Mouse (Mus musculus) heart, embryonic 13.5 days (tissue): ENCODE data around the gene Rab42. TPM values are rescaled to one million over a fixed set of nuclear protein-coding genes. Genes with fewer than 3 reads are reported as not detected.

Source experiments
- ATAC-seq: fragments of 200-750 bp; cut with Nextera tagmentation; 2 replicates; pipeline ENCODE4 v1.8.0; 2017; ENCODE audit warnings: moderate TSS enrichment; ENCODE audit not compliant: insufficient number of reproducible peaks, low FRiP score, low TSS enrichment; ENCODE audit errors: extremely low read depth
- H3K27ac ChIP-seq: fragments of 300-500 bp; sonication (generic); replicated peaks from 2 replicates; pipeline ENCODE4 v1.5.1; 2015; ENCODE audit warnings: moderate library complexity, mild to moderate bottlenecking, inconsistent platforms
- H3K27me3 ChIP-seq: fragments of 300-500 bp; sonication (generic); replicated peaks from 2 replicates; pipeline ENCODE4 v1.6.1; 2015; ENCODE audit warnings: mild to moderate bottlenecking, inconsistent platforms
- H3K36me3 ChIP-seq: fragments of 300-500 bp; sonication (generic); 2 replicates; pipeline ENCODE4 v1.6.1; 2015; ENCODE audit warnings: mild to moderate bottlenecking, inconsistent platforms
- H3K4me1 ChIP-seq: fragments of 300-500 bp; sonication (generic); 2 replicates; pipeline ENCODE4 v1.6.1; 2015; ENCODE audit warnings: inconsistent platforms
- H3K4me2 ChIP-seq: fragments of 300-500 bp; sonication (generic); 2 replicates; pipeline ENCODE4 v1.6.1; 2015; ENCODE audit warnings: inconsistent platforms, mild to moderate bottlenecking, moderate library complexity
- H3K4me3 ChIP-seq: fragments of 300-500 bp; sonication (generic); 2 replicates; pipeline ENCODE4 v1.5.1; 2015; ENCODE audit warnings: moderate library complexity, mild to moderate bottlenecking, inconsistent platforms
- H3K9ac ChIP-seq: fragments of 300-500 bp; sonication (generic); 2 replicates; pipeline ENCODE4 v1.6.1; 2015; ENCODE audit warnings: inconsistent platforms, mild to moderate bottlenecking, moderate library complexity
- H3K9me3 ChIP-seq: fragments of 300-500 bp; sonication (generic); 2 replicates; pipeline ENCODE4 v1.6.1; 2016; ENCODE audit warnings: inconsistent platforms
- WGBS: fragments of 180-500 bp; shearing (Covaris S2); methylation state at CpG from one replicate; pipeline ENCODE4 v1.1.7; 2015; ENCODE audit warnings: mixed read lengths; 5-methylcytosine and 5-hydroxymethylcytosine counted together
- polyA plus RNA-seq: library from polyadenylated mRNA; unstranded; fragments of >200 nt; fragmentation: Nextera tagmentation; extraction: Ambion mirVana; gene quantifications from 2 replicates; pipeline ENCODE4 v1.2.1, GENCODE M21; 2015

Rab42 gene
- polyA plus RNA-seq, 1 experiment from 2014 or later: 1.1 TPM

GRCm38 (mm10) chr4:132269740-132270560, 33.2 kb downstream of the Rab42 start:
- WGBS: under 1% methylated on average over 35 of the region's 35 CpGs
- Histone ChIP-seq H3K4me1 (peaks cover 15% of the 10 kb centered on the region), H3K9me3 (no peaks in the 10 kb centered on the region)

DNA sequence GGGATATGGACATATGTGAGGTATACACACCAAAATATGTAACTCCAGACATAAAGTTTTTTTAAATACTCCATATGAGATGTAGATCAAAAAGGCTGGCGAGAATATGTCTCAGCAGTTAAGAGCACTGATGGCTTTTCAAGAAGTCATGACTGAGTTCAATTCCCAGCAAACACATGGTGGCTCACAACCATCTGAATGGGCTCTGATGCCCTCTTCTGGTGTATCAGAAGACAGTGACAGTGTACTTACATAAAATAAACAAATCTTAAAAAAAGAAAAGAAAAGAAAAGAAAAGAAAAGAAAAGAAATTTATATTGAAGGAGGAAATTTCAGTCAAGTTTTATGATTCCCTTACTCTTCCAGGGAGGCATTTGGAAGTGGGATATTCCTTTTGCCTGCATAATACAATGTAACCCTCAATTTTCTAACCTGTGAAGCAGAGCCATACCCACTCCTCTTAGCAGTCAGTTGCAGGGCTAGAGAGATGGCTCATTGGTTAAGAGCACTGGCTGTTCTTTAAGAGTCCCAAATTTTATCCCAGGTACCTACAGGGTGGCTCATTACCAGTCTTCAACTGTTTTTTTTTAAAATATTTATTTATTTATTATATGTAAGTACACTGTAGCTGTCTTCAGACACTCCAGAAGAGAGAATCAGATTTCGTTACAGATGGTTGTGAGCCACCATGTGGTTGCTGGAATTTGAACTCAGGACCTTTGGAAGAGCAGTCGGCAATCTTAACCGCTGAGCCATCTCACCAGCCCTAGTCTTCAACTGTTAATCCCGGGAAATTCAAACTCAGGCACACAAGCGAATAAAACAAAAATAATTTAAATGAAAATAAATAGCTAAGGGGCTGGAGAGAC, 34.1 kb downstream of the Rab42 start:
- Histone ChIP-seq H3K9me3 (no peaks in the 10 kb centered on the region), H3K36me3 (no peaks in the 10 kb centered on the region), H3K27ac (peak overlapping the region; percentile 90), H3K9ac (no peak overlapping the region), H3K27me3 (no peaks in the 10 kb centered on the region), H3K4me1 (peaks cover 14% of the 10 kb centered on the region), H3K4me2 (peak overlapping the region; percentile 73), H3K4me3 (no peak overlapping the region)
- ATAC-seq: no peak
- 12% methylated on average over 6 of the region's 6 CpGs for WGBS

More at GRCm38 (mm10) chr4:132269740-132270560, 33.2 kb downstream of the Rab42 start:
- peak overlapping the region; percentile 73 for H3K4me2 ChIP-seq
- peak overlapping the region; percentile 76 for H3K9ac ChIP-seq
- ATAC-seq: peak; percentile 17; the same call in 1 of the 2 replicates
- no peaks in the 10 kb centered on the region for H3K36me3 ChIP-seq
- H3K4me3 ChIP-seq: peak overlapping the region; percentile 48
- H3K27ac ChIP-seq: peak overlapping the region; percentile 90
- no peaks in the 10 kb centered on the region for H3K27me3 ChIP-seq

DNA sequence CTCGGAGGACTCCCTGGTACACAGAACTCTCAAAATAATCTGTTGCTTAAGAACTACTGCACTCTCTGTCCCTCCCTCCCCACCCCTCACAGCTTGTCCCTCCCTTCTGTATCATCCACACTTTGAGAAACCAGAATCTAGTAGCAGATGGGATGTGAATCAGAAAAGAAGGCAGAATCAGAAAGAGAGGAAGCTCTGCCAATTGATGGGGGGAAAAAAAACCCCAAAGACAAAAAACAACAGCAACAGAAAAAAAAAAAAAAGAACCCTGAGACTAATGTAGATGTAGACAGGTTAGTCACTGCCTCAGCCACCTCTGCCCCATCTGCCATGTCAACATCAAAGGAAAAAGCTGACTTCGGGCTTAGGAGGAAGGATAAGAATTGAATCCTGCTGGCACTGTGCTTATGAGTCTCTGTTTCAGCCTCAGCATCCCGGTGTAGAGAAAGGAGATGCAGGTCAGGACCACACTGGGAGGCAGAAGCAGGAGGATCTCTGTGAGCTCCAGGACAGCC, 36.3 kb downstream of the Rab42 start:
- peaks cover 8% of the 10 kb centered on the region for H3K4me1 ChIP-seq
- 73% methylated on average over 3 of the region's 3 CpGs for WGBS
- no peak for ATAC-seq
- H3K9ac ChIP-seq: no peak overlapping the region
- no peak overlapping the region for H3K4me2 ChIP-seq
- H3K27me3 ChIP-seq: no peaks in the 10 kb centered on the region
- H3K9me3 ChIP-seq: no peaks in the 10 kb centered on the region
- H3K36me3 ChIP-seq: no peaks in the 10 kb centered on the region
- no peak overlapping the region for H3K4me3 ChIP-seq
- H3K27ac ChIP-seq: no peak overlapping the region

GRCm38 (mm10) chr4:132263313-132263712, 39.9 kb downstream of the Rab42 start:
- no peak for ATAC-seq
- no peaks in the 10 kb centered on the region for H3K27me3 ChIP-seq
- H3K27ac ChIP-seq: no peak overlapping the region
- H3K36me3 ChIP-seq: no peaks in the 10 kb centered on the region
- no peaks in the 10 kb centered on the region for H3K9me3 ChIP-seq
- H3K4me1 ChIP-seq: peaks cover 26% of the 10 kb centered on the region
- H3K4me2 ChIP-seq: no peak overlapping the region
- 87% methylated on average over 7 of the region's 7 CpGs for WGBS
- H3K4me3 ChIP-seq: no peak overlapping the region
- H3K9ac ChIP-seq: no peak overlapping the region

GRCm38 (mm10) chr4:132262358-132262616, 40.9 kb downstream of the Rab42 start:
- H3K27ac ChIP-seq: peak overlapping the region; percentile 98
- no peak for ATAC-seq
- 73% methylated on average over 5 of the region's 5 CpGs for WGBS
- peak overlapping the region; percentile 99; the same call in 1 of the 2 replicates for H3K9ac ChIP-seq
- H3K4me1 ChIP-seq: peaks cover 30% of the 10 kb centered on the region
- peak overlapping the region; percentile 71 for H3K4me2 ChIP-seq
- H3K36me3 ChIP-seq: no peaks in the 10 kb centered on the region
- H3K27me3 ChIP-seq: no peaks in the 10 kb centered on the region
- H3K9me3 ChIP-seq: no peaks in the 10 kb centered on the region
- peak overlapping the region; percentile 68 for H3K4me3 ChIP-seq

DNA sequence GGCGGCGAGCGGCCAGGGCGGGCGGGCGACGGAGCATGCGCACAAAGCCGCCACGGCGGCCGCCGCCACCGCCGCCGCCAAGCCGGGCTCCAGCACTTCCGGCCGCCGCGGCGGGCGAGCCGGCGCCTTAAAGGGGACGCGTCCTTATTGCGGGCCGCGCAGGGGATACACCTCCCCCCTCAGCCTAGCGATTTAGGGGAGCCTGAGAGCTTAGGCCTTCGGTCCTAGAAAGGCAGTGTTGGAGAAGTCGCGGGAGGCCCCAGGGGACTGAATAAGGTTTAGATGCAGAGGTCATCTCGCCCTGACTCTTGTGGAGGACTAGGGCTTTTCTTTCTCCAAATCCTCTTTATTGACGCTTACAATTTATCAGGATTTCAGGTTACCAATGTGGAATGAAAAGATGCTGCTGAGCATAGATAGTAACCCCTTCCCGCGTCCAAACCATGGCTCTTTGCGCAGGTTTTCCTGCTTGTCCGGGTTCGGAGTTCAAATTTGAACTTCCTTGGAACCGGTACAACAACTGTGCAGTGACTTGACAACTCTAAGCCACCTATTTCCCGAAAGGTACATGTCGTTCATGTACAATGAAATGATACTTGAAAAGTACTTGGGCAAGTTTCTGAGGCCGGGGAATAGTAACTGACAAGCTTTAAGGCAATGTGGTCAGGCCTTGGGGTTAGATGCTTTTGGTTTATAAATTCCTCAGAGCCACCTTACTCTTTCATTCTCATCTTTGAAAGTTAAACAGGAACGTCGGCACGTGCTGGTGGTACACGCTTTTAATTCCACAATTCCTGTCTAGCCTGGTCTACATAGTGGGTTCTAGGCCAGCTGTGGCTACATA, 41.4 kb downstream of the Rab42 start, which contains the start of gene Gmeb1:
Gene Gmeb1 (minus strand): TSS at position 89 of the 844 bp plus-strand sequence.
- H3K9me3 ChIP-seq: no peaks in the 10 kb centered on the region
- ATAC-seq: peak; percentile 84
- H3K27me3 ChIP-seq: no peaks in the 10 kb centered on the region
- H3K36me3 ChIP-seq: no peaks in the 10 kb centered on the region
- peaks cover 32% of the 10 kb centered on the region for H3K4me1 ChIP-seq
- H3K4me3 ChIP-seq: peak within 1 kb of the TSS; percentile 68
- H3K9ac ChIP-seq: peak within 1 kb of the TSS; percentile 99
- peak within 1 kb of the TSS; percentile 98 for H3K27ac ChIP-seq
- peak within 1 kb of the TSS; percentile 92 for H3K4me2 ChIP-seq
- 14% methylated on average over 42 of the region's 49 CpGs for WGBS

DNA sequence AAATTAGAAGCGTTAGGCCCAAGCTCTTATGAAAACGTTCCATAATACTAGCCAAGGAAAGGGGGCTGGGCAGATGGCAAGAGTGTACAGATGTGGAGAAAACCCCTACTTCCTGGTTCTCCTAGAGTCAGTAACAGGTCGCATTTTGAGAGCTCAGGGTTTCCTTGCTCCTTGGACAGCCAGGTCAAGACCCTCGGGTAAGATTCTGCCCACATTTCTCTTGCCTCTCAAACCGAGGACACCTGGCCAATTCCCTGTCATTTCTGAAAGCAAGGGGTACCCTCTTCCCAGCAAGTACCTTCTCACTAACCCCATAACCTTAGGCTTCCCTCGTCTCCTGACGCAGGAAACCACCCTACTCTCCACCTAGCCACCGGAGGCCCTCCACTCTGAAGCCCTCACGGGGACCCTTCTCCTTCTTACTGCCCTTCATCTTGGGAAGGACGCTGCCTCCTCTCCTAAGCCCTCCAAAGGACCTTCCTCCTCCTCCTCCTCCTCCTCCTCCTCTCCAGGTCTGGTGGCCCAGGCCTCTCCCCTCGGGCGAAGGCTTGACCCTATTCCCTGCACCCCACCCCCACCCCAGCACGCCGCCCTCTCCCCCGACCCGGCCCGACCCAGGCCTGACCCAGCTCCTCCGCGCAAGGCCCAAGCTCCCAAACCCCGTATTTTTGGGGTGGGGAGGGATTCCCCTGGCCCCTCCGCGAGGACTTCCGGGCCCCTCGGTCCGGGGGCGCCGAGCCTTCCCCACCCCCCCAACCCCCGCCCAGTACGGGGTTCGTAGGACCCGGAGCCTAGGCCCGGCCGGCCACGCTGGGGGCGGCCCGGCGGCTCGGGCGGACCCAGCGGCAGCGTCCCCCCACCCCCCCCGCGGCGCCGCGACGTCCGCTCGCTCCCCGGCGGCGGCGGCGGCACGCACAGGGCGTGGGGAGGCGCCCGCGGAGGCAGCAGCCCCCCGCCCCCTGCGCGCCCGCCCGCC, 42.5 kb downstream of the Rab42 start:
- WGBS: 2% methylated on average over 36 of the region's 64 CpGs

DNA sequence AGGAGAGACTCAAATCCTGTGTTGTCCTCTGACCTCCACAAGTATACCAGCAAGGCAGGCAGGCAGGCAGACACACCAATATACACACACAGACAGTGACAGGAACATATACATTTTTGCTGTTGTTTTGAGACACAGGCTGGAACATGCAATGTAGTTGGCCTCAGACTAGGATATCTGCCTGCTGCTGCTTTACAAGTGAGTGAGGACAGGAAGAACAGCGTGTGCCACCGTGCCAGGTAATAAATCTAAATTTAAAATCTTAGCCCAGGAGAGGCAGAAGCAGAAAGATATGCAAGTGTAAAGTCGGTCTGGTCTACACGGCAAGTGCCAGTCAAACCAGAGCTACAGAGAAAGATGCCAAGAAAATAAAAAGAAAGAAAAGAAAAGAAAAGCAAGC, 43.9 kb downstream of the Rab42 start:
- no peaks in the 10 kb centered on the region for H3K36me3 ChIP-seq
- H3K4me3 ChIP-seq: peak overlapping the region; percentile 68
- peaks cover 41% of the 10 kb centered on the region for H3K4me1 ChIP-seq
- 61% methylated on average over 4 of the region's 4 CpGs for WGBS
- H3K27ac ChIP-seq: peak overlapping the region; percentile 98
- no peaks in the 10 kb centered on the region for H3K9me3 ChIP-seq
- peak overlapping the region; percentile 92 for H3K4me2 ChIP-seq
- no peak for ATAC-seq
- peak overlapping the region; percentile 99 for H3K9ac ChIP-seq
- H3K27me3 ChIP-seq: no peaks in the 10 kb centered on the region

More for the DNA sequence above, 42.5 kb downstream of the Rab42 start:
- Histone ChIP-seq H3K9ac (peak overlapping the region; percentile 99), H3K27ac (peak overlapping the region; percentile 98), H3K27me3 (no peaks in the 10 kb centered on the region), H3K9me3 (no peaks in the 10 kb centered on the region), H3K4me2 (peak overlapping the region; percentile 92), H3K36me3 (no peaks in the 10 kb centered on the region), H3K4me1 (peaks cover 37% of the 10 kb centered on the region), H3K4me3 (peak overlapping the region; percentile 68)
- peak; percentile 84 for ATAC-seq

- Histone ChIP-seq H3K4me3 (no peak overlapping the region), H3K36me3 (peaks cover 9% of the 10 kb centered on the region), H3K27me3 (no peaks in the 10 kb centered on the region), H3K9ac (0 out of 2 replicates have a peak overlapping the region, but pooled peaks have one; percentile 13), H3K4me2 (no peak overlapping the region), H3K4me1 (peaks cover 47% of the 10 kb centered on the region), H3K9me3 (no peaks in the 10 kb centered on the region), H3K27ac (peak overlapping the region; percentile 41; the same call in 1 of the 2 replicates)
- 73% methylated on average over 3 of the region's 3 CpGs for WGBS
- no peak for ATAC-seq
These were observed 46.8 kb downstream of the Rab42 start for GRCm38 (mm10) chr4:132256384-132256783.

DNA sequence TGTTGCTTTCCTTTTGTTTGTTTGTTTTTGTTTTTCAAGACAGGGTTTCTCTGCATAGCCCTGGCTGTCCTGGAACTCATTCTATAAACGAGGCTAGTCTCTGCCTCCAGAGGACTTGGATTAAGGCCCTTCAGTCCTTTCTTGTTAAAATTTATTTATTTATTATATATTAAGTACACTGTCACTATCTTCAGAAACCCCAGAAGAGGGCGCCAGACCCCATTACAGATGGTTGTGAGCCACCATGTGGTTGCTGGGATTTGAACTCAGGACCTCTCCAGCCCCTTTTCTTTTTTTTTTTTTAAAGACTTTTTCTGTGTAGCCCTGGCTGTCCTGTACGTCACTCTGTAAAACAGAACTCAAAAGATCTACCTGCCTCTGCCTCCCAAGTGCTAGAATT, 48.2 kb downstream of the Rab42 start:
- Histone ChIP-seq H3K4me3 (no peak overlapping the region), H3K36me3 (peaks cover 23% of the 10 kb centered on the region), H3K4me2 (no peak overlapping the region), H3K4me1 (peaks cover 43% of the 10 kb centered on the region), H3K27ac (no peak overlapping the region), H3K27me3 (no peaks in the 10 kb centered on the region), H3K9me3 (no peaks in the 10 kb centered on the region), H3K9ac (no peak overlapping the region)
- WGBS: 74% methylated on average over 3 of the region's 3 CpGs
- ATAC-seq: no peak
